In the genomic region with DNA sequence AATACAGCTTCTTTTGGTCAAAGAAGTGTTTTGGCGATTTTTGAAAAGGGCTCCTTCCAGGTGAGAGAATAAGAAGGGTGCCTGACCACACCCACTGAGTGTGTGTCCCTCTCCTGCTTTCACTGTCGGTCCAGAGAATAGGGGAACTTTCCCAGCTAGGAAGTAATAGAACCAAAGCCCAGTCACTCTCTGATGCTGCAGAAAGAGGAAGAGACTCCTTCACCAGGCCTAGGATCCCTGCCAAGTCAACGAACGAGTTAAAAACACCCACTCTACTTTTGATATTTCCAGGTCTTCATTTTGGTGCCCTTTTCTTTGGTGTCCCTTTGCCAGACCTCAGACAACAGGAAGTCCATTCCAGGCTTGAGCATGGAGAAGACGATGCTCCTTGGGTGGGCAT, we compare ENCODE assay signal across 19 mouse cellular contexts.
"Had no signal": no experiment of that assay in that cellular context is flagged by ENCODE, and none has a peak within 500 bp of the region (broad histone marks: within the 10 kb centered on the region; RNA-seq: fewer than 3 reads in every experiment).

No protein-coding gene starts in this region.

- H3K27me3 ChIP-seq: liver, embryonic 15.5 days; lung, embryonic 15.5 days; midbrain, embryonic 13.5 days; midbrain, embryonic 15.5 days; neural tube, embryonic 12.5 days had no signal

- H3K4me1 ChIP-seq: liver, embryonic 15.5 days; lung, embryonic 15.5 days; megakaryocyte, embryonic 14.5 days; midbrain, embryonic 13.5 days; midbrain, embryonic 15.5 days; neural tube, embryonic 12.5 days had no signal

- H3K36me3 ChIP-seq: liver, embryonic 15.5 days; lung, embryonic 15.5 days; midbrain, embryonic 13.5 days; midbrain, embryonic 15.5 days; neural tube, embryonic 12.5 days had no signal

- ATAC-seq: liver, postnatal 0 days; lung, postnatal 0 days; midbrain, embryonic 13.5 days; midbrain, embryonic 15.5 days had no signal

- H3K9ac ChIP-seq: liver, embryonic 15.5 days; liver, postnatal 0 days; lung, embryonic 15.5 days; midbrain, embryonic 13.5 days; midbrain, embryonic 15.5 days; neural tube, embryonic 12.5 days had no signal

- H3K27ac ChIP-seq: liver, embryonic 15.5 days; lung, embryonic 15.5 days; macrophage; midbrain, embryonic 13.5 days; midbrain, embryonic 15.5 days; neural tube, embryonic 12.5 days had no signal

- H3K4me2 ChIP-seq: liver, embryonic 15.5 days; lung, embryonic 15.5 days; midbrain, embryonic 11.5 days; midbrain, embryonic 13.5 days; midbrain, embryonic 15.5 days; neural tube, embryonic 12.5 days had no signal

- H3K4me3 ChIP-seq: liver, embryonic 15.5 days; lung, embryonic 15.5 days; megakaryocyte, embryonic 14.5 days; midbrain, embryonic 13.5 days; midbrain, embryonic 15.5 days; neural tube, embryonic 12.5 days had no signal

- H3K9me3 ChIP-seq: liver, embryonic 15.5 days; lung, embryonic 15.5 days; midbrain, embryonic 13.5 days; midbrain, embryonic 15.5 days; neural tube, embryonic 12.5 days had no signal

- DNase-seq: liver, postnatal 0 days; lung, adult 2 months; lung, postnatal 14 days; lung, postnatal 36 days; right cerebral cortex, postnatal 25 days; right cerebral cortex, postnatal 4 days; spleen, adult 18-20 months; thymus, adult 18-20 months; thymus, postnatal 25 days; thymus, postnatal 4 days had no signal
